Mouse (Mus musculus) E14TG2a.4 (cell line): ENCODE data around the gene Clpsl2.

Experiments used
- CTCF ChIP-seq: conservative IDR thresholded peaks from 2 replicates; pipeline ENCODE4 v1.5.1; 2014; ENCODE audit warnings: low read length
- NANOG ChIP-seq: IDR thresholded peaks from 2 replicates; pipeline ENCODE4 v1.6.1; 2014; ENCODE audit warnings: borderline replicate concordance, low read length, mixed read lengths

GRCm38 (mm10) chr17:28517956-28518614 lies 31.1 kb upstream of the Clpsl2 start:
- no peak for TF ChIP-seq CTCF
- TF ChIP-seq NANOG = no peak
